Mouse (Mus musculus) forebrain, embryonic 16.5 days (tissue): Measurements from ENCODE around the gene Ehd4. TPM values are rescaled to one million over a fixed set of nuclear protein-coding genes. Genes with fewer than 3 reads are reported as not detected.

Source experiments
- ATAC-seq: fragments of 200-750 bp; cut with Nextera tagmentation; 2 replicates; pipeline ENCODE4 v1.8.0; 2017; ENCODE audit warnings: mild to moderate bottlenecking, moderate library complexity
- H3K27ac ChIP-seq: fragments of 300-500 bp; sonication (generic); 2 replicates; pipeline ENCODE4 v1.5.1; 2014; ENCODE audit warnings: low read length, control low read depth
- H3K27me3 ChIP-seq: fragments of 300-500 bp; sonication (generic); replicated peaks from 2 replicates; pipeline ENCODE4 v1.6.1; 2014; ENCODE audit warnings: low read length; ENCODE audit not compliant: control insufficient read depth, insufficient read depth
- H3K36me3 ChIP-seq: fragments of 300-500 bp; sonication (generic); 2 replicates; pipeline ENCODE4 v1.6.1; 2014; ENCODE audit not compliant: control insufficient read depth, insufficient read depth
- H3K4me1 ChIP-seq: fragments of 300-500 bp; sonication (generic); replicated peaks from 2 replicates; pipeline ENCODE4 v1.6.1; 2014; ENCODE audit warnings: low read length; ENCODE audit not compliant: control insufficient read depth, insufficient read depth
- H3K4me2 ChIP-seq: fragments of 300-500 bp; sonication (generic); 2 replicates; pipeline ENCODE4 v1.6.1; 2014; ENCODE audit warnings: mild to moderate bottlenecking, low read length, control low read depth
- H3K4me3 ChIP-seq: fragments of 300-500 bp; sonication (generic); replicated peaks from 2 replicates; pipeline ENCODE4 v1.5.1; 2014; ENCODE audit warnings: mild to moderate bottlenecking, low read length, control low read depth
- H3K9ac ChIP-seq: fragments of 300-500 bp; sonication (generic); replicated peaks from 2 replicates; pipeline ENCODE4 v1.6.1; 2014; ENCODE audit warnings: low read depth, low read length, control low read depth
- H3K9me3 ChIP-seq: fragments of 300-500 bp; sonication (generic); 2 replicates; pipeline ENCODE4 v1.6.1; 2016; ENCODE audit warnings: low read length; ENCODE audit not compliant: control insufficient read depth
- WGBS: fragments of 180-500 bp; shearing (Covaris S2); extraction: QIAGEN DNeasy Blood & Tissue Kit; methylation state at CpG from one replicate; pipeline ENCODE4 v1.1.7; 2014; 5-methylcytosine and 5-hydroxymethylcytosine counted together
- polyA plus RNA-seq: library from polyadenylated mRNA; unstranded; fragments of >200 nt; fragmentation: Nextera tagmentation; extraction: Ambion mirVana; gene quantifications from 2 replicates; pipeline ENCODE4 v1.2.1, GENCODE M21; 2015

Ehd4 gene
- polyA plus RNA-seq, 1 experiment from 2014 or later, result 9.7 TPM

- no peaks in the 10 kb centered on the region for H3K27me3 ChIP-seq
- H3K4me3 ChIP-seq, result no peak overlapping the region
- no peaks in the 10 kb centered on the region for H3K9me3 ChIP-seq
- H3K4me2 ChIP-seq, result no peak overlapping the region
- H3K9ac ChIP-seq, result no peak overlapping the region
- H3K36me3 ChIP-seq, result no peaks in the 10 kb centered on the region
- WGBS, result 60% methylated on average over 10 of the region's 10 CpGs
- ATAC-seq, result no peak
- no peak overlapping the region for H3K27ac ChIP-seq
- H3K4me1 ChIP-seq, result no peaks in the 10 kb centered on the region
Measured at GRCm38 (mm10) chr2:120049632-120050274, 104.7 kb downstream of the Ehd4 start.

GRCm38 (mm10) chr2:120048173-120048572, 106.2 kb downstream of the Ehd4 start:
- H3K9ac ChIP-seq, result no peak overlapping the region
- H3K4me3 ChIP-seq, result no peak overlapping the region
- H3K27ac ChIP-seq, result no peak overlapping the region
- H3K9me3 ChIP-seq, result no peaks in the 10 kb centered on the region
- no peaks in the 10 kb centered on the region for H3K27me3 ChIP-seq
- 74% methylated on average over 9 of the region's 9 CpGs for WGBS
- H3K4me1 ChIP-seq, result no peaks in the 10 kb centered on the region
- ATAC-seq, result no peak
- H3K36me3 ChIP-seq, result no peaks in the 10 kb centered on the region
- no peak overlapping the region for H3K4me2 ChIP-seq

GRCm38 (mm10) chr2:120046486-120047310, 107.7 kb downstream of the Ehd4 start:
- Histone ChIP-seq H3K36me3 (peaks cover 7% of the 10 kb centered on the region), H3K4me3 (no peak overlapping the region), H3K9me3 (no peaks in the 10 kb centered on the region), H3K4me1 (no peaks in the 10 kb centered on the region), H3K9ac (no peak overlapping the region), H3K27ac (no peak overlapping the region), H3K27me3 (no peaks in the 10 kb centered on the region), H3K4me2 (no peak overlapping the region)
- 74% methylated on average over 14 of the region's 14 CpGs for WGBS
- ATAC-seq, result no peak

- Histone ChIP-seq H3K4me2 (no peak overlapping the region), H3K4me1 (no peaks in the 10 kb centered on the region), H3K36me3 (peaks cover 12% of the 10 kb centered on the region), H3K9ac (no peak overlapping the region), H3K27me3 (no peaks in the 10 kb centered on the region), H3K27ac (no peak overlapping the region), H3K4me3 (no peak overlapping the region), H3K9me3 (no peaks in the 10 kb centered on the region)
- 66% methylated on average over 3 of the region's 3 CpGs for WGBS
- no peak for ATAC-seq
Measured at GRCm38 (mm10) chr2:120044676-120045075, 109.7 kb downstream of the Ehd4 start.

- no peak overlapping the region for H3K9ac ChIP-seq
- no peaks in the 10 kb centered on the region for H3K9me3 ChIP-seq
- no peak overlapping the region for H3K4me2 ChIP-seq
- no peaks in the 10 kb centered on the region for H3K4me1 ChIP-seq
- H3K27ac ChIP-seq, result no peak overlapping the region
- 54% methylated on average over 4 of the region's 4 CpGs for WGBS
- H3K4me3 ChIP-seq, result no peak overlapping the region
- no peak for ATAC-seq
- no peaks in the 10 kb centered on the region for H3K27me3 ChIP-seq
- peaks cover 12% of the 10 kb centered on the region for H3K36me3 ChIP-seq
Measured at GRCm38 (mm10) chr2:120044101-120044603, 110.3 kb downstream of the Ehd4 start.

- no peak for ATAC-seq
- Histone ChIP-seq H3K27me3 (no peaks in the 10 kb centered on the region), H3K36me3 (peaks cover 12% of the 10 kb centered on the region), H3K9ac (no peak overlapping the region), H3K4me1 (no peaks in the 10 kb centered on the region), H3K9me3 (no peaks in the 10 kb centered on the region), H3K4me3 (no peak overlapping the region), H3K4me2 (no peak overlapping the region), H3K27ac (no peak overlapping the region)
- 83% methylated on average over 5 of the region's 5 CpGs for whole genome bisulfite sequencing
Measured at GRCm38 (mm10) chr2:120040991-120041390, 113.4 kb downstream of the Ehd4 start.

Other genes with a start within 250 kb of the Ehd4 start
- 4.9 and 5.8 TPM in 2 replicates for gene Mapkbp1, start 181.9 kb downstream of the Ehd4 start, polyA plus RNA-seq
- gene Jmjd7, start 127.1 kb downstream of the Ehd4 start, polyA plus RNA-seq, result 16.2 and 17.4 TPM in 2 replicates
- 4.6 and 7.2 TPM in 2 replicates for gene Gm28042, start 127.1 kb downstream of the Ehd4 start, polyA plus RNA-seq
- gene Pla2g4b, start 121.2 kb downstream of the Ehd4 start, polyA plus RNA-seq, result 2.4 and 4.0 TPM in 2 replicates
- 2.6 and 3.4 TPM in 2 replicates for gene Pla2g4e, start 90.7 kb upstream of the Ehd4 start, polyA plus RNA-seq
- gene Pla2g4d, start 134.6 kb upstream of the Ehd4 start, polyA plus RNA-seq, result 0.06 TPM in 1 of 2 replicates, not detected in the other
- not detected in 2 replicates for gene Pla2g4f, start 159.6 kb upstream of the Ehd4 start, polyA plus RNA-seq
- 54.4 and 55.0 TPM in 2 replicates for gene Vps39, start 198.5 kb upstream of the Ehd4 start, polyA plus RNA-seq
- gene Ganc, start 249.3 kb upstream of the Ehd4 start, polyA plus RNA-seq, result 7.0 and 8.3 TPM in 2 replicates
- gene Tmem87a, start 249.5 kb upstream of the Ehd4 start, polyA plus RNA-seq, result 6.0 and 7.2 TPM in 2 replicates